Mouse (Mus musculus): Measurements from ENCODE around the gene Dand5. TPM values are rescaled to one million over a fixed set of nuclear protein-coding genes. Genes with fewer than 3 reads are reported as not detected.
A peak's percentile ranks its signal among the peaks of the same experiment; 100 is the strongest.

Dand5 gene
- polyA plus RNA-seq, 1 experiment from 2014 or later: 6.3 TPM

DNA sequence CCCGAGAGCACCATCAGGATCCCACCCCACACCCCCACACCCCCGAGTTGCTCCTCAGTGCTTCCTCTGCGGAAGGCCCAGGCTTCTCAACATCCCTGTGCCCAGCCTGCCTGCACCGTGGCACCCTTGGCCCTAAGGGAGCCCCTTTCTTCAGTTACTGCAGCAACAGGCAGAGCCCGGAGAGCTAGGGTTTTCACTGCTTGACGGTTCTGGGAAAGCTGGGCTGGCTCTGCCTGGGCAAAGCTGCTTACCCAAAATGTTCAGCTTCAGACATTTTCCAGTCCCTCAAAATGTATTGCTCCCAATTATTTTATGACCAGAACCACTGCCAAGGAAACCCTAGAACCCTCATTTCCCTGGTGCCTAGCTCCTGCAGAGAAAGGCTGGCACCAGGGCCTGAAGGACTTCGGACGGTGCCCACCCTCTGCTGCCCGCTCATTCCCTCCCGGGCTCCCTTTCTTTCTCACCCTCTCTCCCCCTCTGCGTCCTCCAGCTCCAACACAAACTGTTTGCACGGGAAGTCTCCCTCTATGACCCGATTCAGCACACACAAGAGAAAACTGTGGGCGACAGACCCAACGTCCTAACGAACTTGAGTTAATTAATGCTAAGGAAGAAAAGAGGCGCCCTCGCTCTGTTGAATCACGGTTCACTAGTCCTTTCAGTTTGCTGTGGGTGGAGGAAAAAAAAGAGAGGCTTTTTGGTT is 43.0 kb downstream of the Dand5 start:
- H3K4me1 ChIP-seq: peaks cover 99% of the 10 kb centered on the region
- peak overlapping the region; percentile 43 for H3K9ac ChIP-seq
- peak overlapping the region; percentile 25 for H3K4me3 ChIP-seq
- peak overlapping the region; percentile 51 for H3K4me2 ChIP-seq (replicated peaks)
- WGBS: 16% methylated on average over 19 of the region's 19 CpGs
- H3K36me3 ChIP-seq: no peaks in the 10 kb centered on the region
- peak overlapping the region; percentile 28; the same call in 1 of the 2 replicates for H3K27ac ChIP-seq
- H3K9me3 ChIP-seq: no peaks in the 10 kb centered on the region
- H3K27me3 ChIP-seq: peaks cover 87% of the 10 kb centered on the region
- no peak for ATAC-seq (ENCODE audit: low FRiP score, low read depth)

DNA sequence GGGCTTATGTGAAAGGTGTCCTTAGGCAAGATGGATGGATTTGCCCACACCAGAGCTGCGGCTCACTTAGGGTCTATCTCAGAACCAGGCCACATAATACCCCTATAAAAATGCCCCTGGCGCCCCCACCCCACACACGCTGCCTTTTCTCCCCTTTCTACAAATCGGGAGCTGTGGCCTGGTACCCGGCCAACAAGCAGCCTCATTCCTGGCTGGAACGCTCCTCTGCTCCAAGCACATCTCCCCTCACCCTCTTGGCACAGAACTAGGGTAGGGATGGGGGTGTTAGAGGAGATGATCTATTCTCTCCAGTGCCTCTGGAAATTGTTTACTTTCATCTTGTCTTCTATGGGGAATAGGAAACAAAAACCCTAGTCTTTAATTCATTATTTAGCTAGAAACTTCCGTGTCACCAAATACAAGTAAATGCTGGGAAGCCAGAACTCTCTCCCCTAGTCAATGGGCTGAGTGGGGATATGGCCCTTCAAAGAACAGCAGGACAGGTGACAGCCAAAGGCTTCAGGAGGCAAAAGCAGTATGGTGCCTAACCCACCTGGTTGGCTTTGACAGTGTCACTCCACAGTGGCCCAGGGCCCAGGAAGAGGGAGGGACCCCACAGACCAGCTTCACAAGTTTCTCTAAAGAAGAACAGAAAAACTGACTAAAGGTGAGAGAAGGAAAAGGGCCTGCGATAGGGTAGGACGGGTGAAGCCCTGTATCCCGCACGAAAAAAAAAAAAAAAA is 43.8 kb downstream of the Dand5 start:
- H3K27me3 ChIP-seq: peaks cover 79% of the 10 kb centered on the region
- 17% methylated on average over 11 of the region's 11 CpGs for WGBS
- no peak for ATAC-seq (ENCODE audit: low FRiP score, low read depth)
- no peaks in the 10 kb centered on the region for H3K9me3 ChIP-seq
- no peak overlapping the region; the same call in 1 of the 2 replicates for H3K9ac ChIP-seq
- peaks cover 94% of the 10 kb centered on the region for H3K4me1 ChIP-seq
- H3K27ac ChIP-seq: no peak overlapping the region
- H3K4me2 ChIP-seq (replicated peaks): peak overlapping the region; percentile 51
- H3K4me3 ChIP-seq: no peak overlapping the region
- H3K36me3 ChIP-seq: no peaks in the 10 kb centered on the region

DNA sequence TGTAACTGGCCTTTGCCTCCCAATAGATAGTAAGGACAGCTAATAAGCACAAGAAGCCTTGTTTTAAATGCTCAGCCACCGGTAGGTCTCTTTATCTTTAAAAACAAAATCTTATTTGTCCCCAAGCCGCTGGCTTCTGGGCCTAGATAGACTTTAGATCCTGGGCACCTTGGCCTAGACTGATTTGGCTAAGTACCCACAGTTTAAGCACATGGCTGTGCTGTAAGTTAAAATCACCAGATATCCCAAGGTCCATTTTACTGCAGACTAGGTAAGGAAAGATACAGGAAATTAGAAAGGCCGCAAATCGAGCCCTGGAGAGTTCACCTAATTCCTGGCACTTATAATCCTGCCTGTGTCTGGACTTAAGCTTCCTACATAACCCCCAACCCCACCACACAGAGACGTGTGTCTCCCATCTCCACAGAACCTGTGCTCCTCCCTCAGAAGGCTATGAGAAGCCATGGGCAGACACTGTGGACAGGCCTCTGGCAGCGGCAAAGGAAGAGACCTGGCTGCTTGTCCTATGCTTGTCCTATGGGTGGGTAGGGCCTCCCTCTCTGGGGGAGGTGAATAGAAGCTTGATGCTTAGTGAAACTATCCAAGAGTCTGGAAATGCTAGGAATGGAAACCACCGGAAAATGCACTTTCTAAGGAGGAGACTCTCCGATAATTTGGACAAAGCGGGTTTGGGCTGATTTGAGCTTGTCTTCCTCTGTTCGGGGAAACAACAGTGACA is 44.6 kb downstream of the Dand5 start:
- no peak for ATAC-seq (ENCODE audit: low FRiP score, low read depth)
- no peak overlapping the region for H3K27ac ChIP-seq
- peaks cover 71% of the 10 kb centered on the region for H3K27me3 ChIP-seq
- H3K4me3 ChIP-seq: 0 out of 2 replicates have a peak overlapping the region, but pooled peaks have one; percentile 2
- H3K36me3 ChIP-seq: no peaks in the 10 kb centered on the region
- H3K9ac ChIP-seq: no peak overlapping the region
- no peaks in the 10 kb centered on the region for H3K9me3 ChIP-seq
- H3K4me2 ChIP-seq (replicated peaks): peak overlapping the region; percentile 51
- H3K4me1 ChIP-seq: peaks cover 91% of the 10 kb centered on the region
- WGBS: 34% methylated on average over 10 of the region's 10 CpGs

DNA sequence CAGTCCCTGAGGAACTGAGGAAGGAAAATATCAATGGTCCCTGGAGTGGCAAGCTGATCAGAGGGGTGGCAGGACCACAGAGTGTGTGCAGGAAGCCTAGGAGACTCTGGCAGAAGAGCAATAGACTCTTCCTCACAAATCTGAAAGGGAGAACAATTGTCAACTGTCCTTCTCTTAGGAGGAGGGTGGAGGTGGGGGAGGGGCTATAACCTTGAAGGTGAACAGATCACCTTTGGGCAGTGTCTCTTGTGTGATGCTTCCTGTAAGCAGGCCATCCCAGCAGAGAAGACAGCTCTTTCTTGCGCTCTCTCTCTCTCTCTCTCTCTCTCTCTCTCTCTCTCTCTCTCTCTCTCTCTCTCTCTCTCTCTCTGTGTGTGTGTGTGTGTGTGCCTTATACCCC is 46.1 kb downstream of the Dand5 start:
- H3K4me2 ChIP-seq (replicated peaks): no peak overlapping the region
- H3K4me3 ChIP-seq: no peak overlapping the region
- no peak overlapping the region for H3K9ac ChIP-seq
- ATAC-seq (ENCODE audit: low FRiP score, low read depth): no peak
- H3K9me3 ChIP-seq: no peaks in the 10 kb centered on the region
- peaks cover 65% of the 10 kb centered on the region for H3K27me3 ChIP-seq
- H3K4me1 ChIP-seq: peaks cover 91% of the 10 kb centered on the region
- H3K36me3 ChIP-seq: peaks cover 4% of the 10 kb centered on the region
- WGBS: 40% methylated on average over 1 of the region's 1 CpGs
- H3K27ac ChIP-seq: no peak overlapping the region

DNA sequence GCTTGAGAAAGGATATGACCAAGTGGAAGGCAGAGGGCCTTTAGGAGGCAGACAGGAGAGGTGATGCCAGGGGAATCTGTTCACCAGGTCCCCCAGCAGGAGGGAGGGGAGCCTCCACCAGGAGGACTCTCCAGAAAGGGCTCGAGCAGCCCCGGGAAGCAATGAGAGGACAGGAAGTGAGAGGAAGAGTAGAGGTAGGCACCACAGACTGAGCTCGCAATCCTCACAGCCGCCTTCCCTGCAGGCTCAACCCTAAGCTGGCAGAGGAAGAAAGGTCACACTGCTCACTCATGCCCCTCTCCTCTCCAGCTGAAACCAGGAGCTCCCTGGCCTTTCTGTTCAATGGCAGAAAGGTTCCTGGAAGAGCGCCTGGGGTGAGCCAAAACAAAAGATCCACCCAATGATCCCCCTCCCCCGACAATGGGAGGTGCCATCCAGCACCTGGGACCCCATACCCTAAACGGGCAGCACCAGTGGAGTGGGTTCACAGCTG is 47.0 kb downstream of the Dand5 start:
- no peak for ATAC-seq (ENCODE audit: low FRiP score, low read depth)
- H3K4me1 ChIP-seq: peaks cover 91% of the 10 kb centered on the region
- H3K27ac ChIP-seq: peak overlapping the region; percentile 85
- peak overlapping the region; percentile 61 for H3K9ac ChIP-seq
- 16% methylated on average over 7 of the region's 7 CpGs for WGBS
- H3K4me2 ChIP-seq (replicated peaks): peak overlapping the region; percentile 68
- peaks cover 12% of the 10 kb centered on the region for H3K36me3 ChIP-seq
- H3K27me3 ChIP-seq: peaks cover 65% of the 10 kb centered on the region
- H3K9me3 ChIP-seq: no peaks in the 10 kb centered on the region
- peak overlapping the region; percentile 43; the same call in 1 of the 2 replicates for H3K4me3 ChIP-seq

DNA sequence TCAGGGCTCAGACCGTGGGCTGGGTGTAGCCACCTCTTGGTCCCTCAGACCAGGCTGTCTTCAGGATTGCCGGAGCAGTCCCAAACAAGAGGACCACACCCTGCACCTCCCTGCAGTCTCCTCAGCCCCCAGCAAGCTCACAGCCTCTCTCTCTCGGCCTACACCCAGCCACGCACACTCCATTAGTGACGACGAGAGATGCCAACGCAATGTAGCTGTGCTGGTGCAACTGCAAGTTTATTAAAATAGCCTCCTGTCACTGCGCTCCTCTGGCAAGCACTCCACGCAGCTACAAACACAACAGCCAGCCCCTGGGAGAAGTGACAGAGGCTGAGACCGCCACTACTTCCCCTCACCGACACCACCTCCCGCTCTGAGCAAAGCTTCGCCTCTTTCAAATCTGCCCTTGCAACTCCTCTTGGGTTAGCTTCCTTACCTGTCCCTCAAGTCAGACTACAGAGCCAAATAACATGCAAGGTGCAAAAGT is 47.5 kb downstream of the Dand5 start:
- WGBS: 13% methylated on average over 13 of the region's 13 CpGs
- H3K36me3 ChIP-seq: peaks cover 17% of the 10 kb centered on the region
- no peaks in the 10 kb centered on the region for H3K9me3 ChIP-seq
- peak overlapping the region; percentile 61 for H3K9ac ChIP-seq
- H3K27me3 ChIP-seq: peaks cover 60% of the 10 kb centered on the region
- H3K4me3 ChIP-seq: peak overlapping the region; percentile 43
- peaks cover 91% of the 10 kb centered on the region for H3K4me1 ChIP-seq
- ATAC-seq (ENCODE audit: low FRiP score, low read depth): no peak
- peak overlapping the region; percentile 85 for H3K27ac ChIP-seq
- peak overlapping the region; percentile 68 for H3K4me2 ChIP-seq (replicated peaks)

DNA sequence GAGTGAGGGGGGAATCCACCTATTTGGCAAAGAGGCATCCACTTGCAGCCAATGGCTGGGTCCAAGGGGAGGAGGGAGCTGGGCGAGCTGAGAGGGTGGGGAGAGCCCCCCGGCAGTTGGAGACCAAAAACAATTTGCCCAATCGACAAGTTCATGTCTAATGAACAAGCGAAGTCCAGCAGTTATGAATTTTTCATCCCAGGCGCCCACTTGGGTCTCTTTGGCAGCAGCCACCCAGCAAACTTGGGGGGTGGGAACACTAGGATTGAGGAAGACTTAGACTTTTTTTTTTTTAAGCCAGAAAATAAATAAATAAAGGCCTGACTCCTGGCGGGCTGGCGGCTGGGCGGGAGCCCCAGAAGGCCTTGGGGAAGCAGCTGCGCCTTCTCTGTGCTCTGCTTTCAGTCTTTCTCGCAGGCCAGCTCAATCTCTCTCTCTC is 48.1 kb downstream of the Dand5 start:
- H3K9me3 ChIP-seq: no peaks in the 10 kb centered on the region
- H3K4me3 ChIP-seq: peak overlapping the region; percentile 43
- peak; percentile 78; the same call in 1 of the 2 replicates for ATAC-seq (ENCODE audit: low FRiP score, low read depth)
- H3K4me2 ChIP-seq (replicated peaks): peak overlapping the region; percentile 68
- H3K36me3 ChIP-seq: peaks cover 24% of the 10 kb centered on the region
- H3K4me1 ChIP-seq: peaks cover 88% of the 10 kb centered on the region
- 1% methylated on average over 10 of the region's 10 CpGs for WGBS
- H3K27me3 ChIP-seq: peaks cover 54% of the 10 kb centered on the region
- peak overlapping the region; percentile 61; the same call in 1 of the 2 replicates for H3K9ac ChIP-seq
- peak overlapping the region; percentile 85 for H3K27ac ChIP-seq

DNA sequence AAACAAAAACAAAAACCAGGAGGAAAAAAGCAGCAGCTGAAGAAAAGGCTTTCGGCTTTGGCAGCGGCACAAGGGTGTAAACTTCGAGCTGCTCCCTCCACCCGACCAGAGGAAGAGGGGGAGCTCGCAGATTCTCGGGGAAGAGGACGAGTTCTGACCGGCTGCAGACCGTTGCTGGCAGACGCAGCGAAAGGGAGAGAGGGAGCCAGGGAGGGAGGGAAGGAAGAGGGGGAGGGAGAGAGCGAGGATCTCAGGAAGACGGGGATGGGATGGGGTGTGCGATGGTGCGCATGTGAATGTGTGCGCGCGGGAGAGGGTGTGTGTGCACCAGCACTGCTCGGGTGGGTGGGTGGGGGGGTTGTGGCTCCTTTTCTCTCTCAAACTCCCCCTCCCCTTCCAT is 48.8 kb downstream of the Dand5 start:
- Histone ChIP-seq H3K4me1 (peaks cover 82% of the 10 kb centered on the region), H3K9me3 (no peaks in the 10 kb centered on the region), H3K9ac (peak overlapping the region; percentile 64), H3K36me3 (peaks cover 30% of the 10 kb centered on the region), H3K27ac (peak overlapping the region; percentile 85), H3K27me3 (peaks cover 47% of the 10 kb centered on the region), H3K4me2 (replicated peaks) (peak overlapping the region; percentile 68), H3K4me3 (peak overlapping the region; percentile 43)
- WGBS: 0% methylated on average over 18 of the region's 19 CpGs
- peak; percentile 84 for ATAC-seq (ENCODE audit: low FRiP score, low read depth)

DNA sequence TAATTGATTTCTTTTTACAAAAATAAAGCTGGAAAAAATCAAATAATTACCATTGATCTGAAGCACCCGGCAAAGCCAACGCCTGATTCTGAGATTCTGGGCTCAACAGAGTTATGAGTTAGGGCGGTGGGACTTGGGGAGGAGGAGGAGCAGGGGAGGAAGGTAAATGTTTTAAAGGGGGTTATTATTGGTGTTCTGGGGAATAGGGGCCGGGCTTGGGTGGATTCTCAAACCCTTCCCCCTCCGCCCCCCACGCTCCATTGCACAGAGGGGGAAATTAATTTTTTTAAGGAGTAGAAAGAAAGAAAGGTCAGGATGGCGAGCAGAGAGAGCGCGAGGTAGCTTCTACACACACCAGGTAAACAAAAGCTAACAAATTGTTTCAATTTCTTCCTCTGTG is 49.3 kb downstream of the Dand5 start:
- 3% methylated on average over 9 of the region's 9 CpGs for WGBS
- Histone ChIP-seq H3K27me3 (peaks cover 46% of the 10 kb centered on the region), H3K4me1 (peaks cover 76% of the 10 kb centered on the region), H3K4me2 (replicated peaks) (peak overlapping the region; percentile 68), H3K27ac (peak overlapping the region; percentile 85), H3K36me3 (peaks cover 35% of the 10 kb centered on the region), H3K4me3 (peak overlapping the region; percentile 43), H3K9me3 (no peaks in the 10 kb centered on the region), H3K9ac (peak overlapping the region; percentile 64; the same call in 1 of the 2 replicates)
- peak; percentile 57; the same call in 1 of the 2 replicates for ATAC-seq (ENCODE audit: low FRiP score, low read depth)

DNA sequence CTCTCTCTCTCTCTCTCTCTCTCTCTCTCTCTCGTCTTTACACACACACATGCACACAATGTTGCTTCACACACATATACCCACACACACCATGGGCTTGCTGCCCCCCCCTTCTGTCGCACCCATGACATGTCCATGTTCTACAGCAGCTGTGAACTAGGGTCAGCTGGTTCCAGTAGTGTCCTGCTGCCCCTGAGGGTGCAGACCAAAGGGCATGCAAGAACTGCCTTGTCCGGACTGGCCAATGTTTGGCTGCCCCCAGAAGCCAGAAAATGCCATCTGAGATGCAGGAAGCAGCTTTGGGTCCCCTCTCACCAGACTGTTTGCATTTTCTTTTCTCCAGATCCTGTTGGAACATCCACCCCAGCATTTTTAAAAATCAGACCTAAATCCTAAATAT is 50.0 kb downstream of the Dand5 start:
- Histone ChIP-seq H3K27ac (no peak overlapping the region), H3K36me3 (peaks cover 42% of the 10 kb centered on the region), H3K4me2 (replicated peaks) (peak overlapping the region; percentile 68), H3K4me1 (peaks cover 70% of the 10 kb centered on the region), H3K9me3 (no peaks in the 10 kb centered on the region), H3K27me3 (peaks cover 44% of the 10 kb centered on the region), H3K4me3 (peak overlapping the region; percentile 43), H3K9ac (peak overlapping the region; percentile 50; the same call in 1 of the 2 replicates)
- WGBS: 11% methylated on average over 2 of the region's 3 CpGs
- no peak for ATAC-seq (ENCODE audit: low FRiP score, low read depth)

DNA sequence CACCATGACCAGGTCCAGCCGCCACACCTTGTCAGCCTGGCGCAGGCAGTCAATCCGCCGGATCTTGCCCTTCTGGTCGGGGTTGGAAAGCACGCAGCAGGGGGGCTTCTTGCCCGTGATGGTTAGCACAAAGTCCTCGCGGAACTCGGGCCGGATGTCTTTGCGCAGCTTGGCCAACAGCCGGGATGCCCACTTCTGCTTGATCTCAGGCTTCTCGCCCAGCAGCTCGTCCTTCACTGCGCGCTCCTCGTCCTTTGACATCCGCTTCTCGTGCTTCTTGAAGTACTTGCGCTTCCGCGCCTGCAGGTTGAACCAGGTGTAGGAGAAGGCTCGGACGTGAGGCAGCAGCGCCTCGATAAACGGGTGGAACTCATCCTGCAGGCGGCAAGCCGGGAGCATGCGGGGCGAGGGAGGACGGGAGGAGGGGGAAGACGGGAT is 50.7 kb downstream of the Dand5 start:
- peaks cover 43% of the 10 kb centered on the region for H3K27me3 ChIP-seq
- H3K27ac ChIP-seq: no peak overlapping the region
- WGBS: 6% methylated on average over 34 of the region's 34 CpGs
- ATAC-seq (ENCODE audit: low FRiP score, low read depth): no peak
- H3K9ac ChIP-seq: peak overlapping the region; percentile 61
- peak overlapping the region; percentile 68 for H3K4me2 ChIP-seq (replicated peaks)
- H3K4me3 ChIP-seq: peak overlapping the region; percentile 43
- H3K36me3 ChIP-seq: peaks cover 49% of the 10 kb centered on the region
- no peaks in the 10 kb centered on the region for H3K9me3 ChIP-seq
- peaks cover 70% of the 10 kb centered on the region for H3K4me1 ChIP-seq

Data from limb, embryonic 13.5 days (tissue).